Mouse (Mus musculus) brown adipose tissue, adult 24 weeks (tissue): ENCODE results near the gene Pcp2. TPM values are rescaled to one million over a fixed set of nuclear protein-coding genes. Genes with fewer than 3 reads are reported as not detected.
A peak's percentile ranks its signal among the peaks of the same experiment; 100 is the strongest.
"Not testable (repeated sequence)": the region's sequence is repeated elsewhere in the genome, so short reads cannot be mapped to it uniquely, and the experiment has no call there.

Experiments
- H3K27ac ChIP-seq: fragments of 200-500 bp; replicated peaks from 2 replicates; pipeline ENCODE4 v1.5.1; 2012; ENCODE audit warnings: low read depth, mild to moderate bottlenecking, low read length
- H3K4me1 ChIP-seq: fragments of 200-500 bp; 2 replicates; pipeline ENCODE4 v1.6.1; 2012; ENCODE audit warnings: low read length, mixed read lengths; ENCODE audit not compliant: control insufficient read depth, insufficient read depth, insufficient read length
- H3K4me3 ChIP-seq: fragments of 200-500 bp; 2 replicates; pipeline ENCODE4 v1.5.1; 2012; ENCODE audit warnings: low read depth, mild to moderate bottlenecking, low read length, moderate library complexity; ENCODE audit not compliant: insufficient read depth
- polyA plus RNA-seq: library from polyadenylated mRNA; stranded (reverse); fragments of >200 nt; gene quantifications from 2 replicates; pipeline ENCODE4 v1.2.4, GENCODE M21; 2012; ENCODE audit not compliant: missing spikeins, insufficient read depth, insufficient read length

Gene Pcp2
- polyA plus RNA-seq, 1 experiment, result not detected

GRCm38 (mm10) chr8:3599219-3599618 lies 26.1 kb downstream of the Pcp2 start:
- H3K27ac ChIP-seq, result no peak overlapping the region
- H3K4me1 ChIP-seq, result peaks cover 7% of the 10 kb centered on the region

GRCm38 (mm10) chr8:3598054-3598453 lies 27.3 kb downstream of the Pcp2 start:
- H3K4me3 ChIP-seq, result no peak overlapping the region
- peaks cover 10% of the 10 kb centered on the region for H3K4me1 ChIP-seq
- no peak overlapping the region for H3K27ac ChIP-seq

More at GRCm38 (mm10) chr8:3599219-3599618, 26.1 kb downstream of the Pcp2 start:
- no peak overlapping the region for H3K4me3 ChIP-seq

GRCm38 (mm10) chr8:3594466-3594865 lies 30.9 kb downstream of the Pcp2 start:
- no peak overlapping the region for H3K4me3 ChIP-seq
- H3K27ac ChIP-seq, result no peak overlapping the region
- peaks cover 10% of the 10 kb centered on the region for H3K4me1 ChIP-seq

- peaks cover 10% of the 10 kb centered on the region for H3K4me1 ChIP-seq
- peak overlapping the region; percentile 47 for H3K27ac ChIP-seq
- H3K4me3 ChIP-seq, result no peak overlapping the region
Measured at GRCm38 (mm10) chr8:3593470-3593869, 31.9 kb downstream of the Pcp2 start.

GRCm38 (mm10) chr8:3588258-3588633 lies 37.1 kb downstream of the Pcp2 start:
- H3K4me1 ChIP-seq, result no peaks in the 10 kb centered on the region
- peak overlapping the region; percentile 83 for H3K4me3 ChIP-seq
- H3K27ac ChIP-seq, result peak overlapping the region; percentile 47

GRCm38 (mm10) chr8:3587391-3588257 lies 37.7 kb downstream of the Pcp2 start:
- peak overlapping the region; percentile 83 for H3K4me3 ChIP-seq
- no peaks in the 10 kb centered on the region for H3K4me1 ChIP-seq
- H3K27ac ChIP-seq, result peak overlapping the region; percentile 47; the same call in 1 of the 2 replicates

- Histone ChIP-seq H3K4me3 (peak within 1 kb of the TSS; percentile 83), H3K27ac (peak within 1 kb of the TSS; percentile 47; the same call in 1 of the 2 replicates), H3K4me1 (no peaks in the 10 kb centered on the region)
Measured at GRCm38 (mm10) chr8:3586993-3587390, 38.4 kb downstream of the Pcp2 start, which contains the start of gene Camsap3. Camsap3 (plus strand) TSS chr8:3587293.

GRCm38 (mm10) chr8:3586452-3586851 lies 38.9 kb downstream of the Pcp2 start:
- H3K4me1 ChIP-seq, result no peaks in the 10 kb centered on the region

GRCm38 (mm10) chr8:3581961-3582360 lies 43.4 kb downstream of the Pcp2 start:
- not testable (repeated sequence) for H3K4me3 ChIP-seq, H3K4me1 ChIP-seq, H3K27ac ChIP-seq

More at GRCm38 (mm10) chr8:3586452-3586851, 38.9 kb downstream of the Pcp2 start:
- Histone ChIP-seq H3K27ac (no peak overlapping the region), H3K4me3 (no peak overlapping the region)

GRCm38 (mm10) chr8:3579390-3580364 lies 45.7 kb downstream of the Pcp2 start:
- Histone ChIP-seq H3K27ac (no peak overlapping the region), H3K4me3 (no peak overlapping the region)

GRCm38 (mm10) chr8:3576211-3576960 lies 49.0 kb downstream of the Pcp2 start:
- Histone ChIP-seq H3K27ac (no peak overlapping the region), H3K4me3 (no peak overlapping the region), H3K4me1 (no peaks in the 10 kb centered on the region)

More at GRCm38 (mm10) chr8:3579390-3580364, 45.7 kb downstream of the Pcp2 start:
- no peaks in the 10 kb centered on the region for H3K4me1 ChIP-seq

- H3K4me3 ChIP-seq, result no peak overlapping the region
- H3K27ac ChIP-seq, result no peak overlapping the region
- no peaks in the 10 kb centered on the region for H3K4me1 ChIP-seq
Measured at GRCm38 (mm10) chr8:3574546-3574945, 50.8 kb downstream of the Pcp2 start.
